Mouse (Mus musculus): Measurements from ENCODE around the gene Olfr1029.
"Not testable (repeated sequence)": the region's sequence is repeated elsewhere in the genome, so short reads cannot be mapped to it uniquely, and the experiment has no call there.

Olfr1029 gene

GRCm38 (mm10) chr2:85973595-85973994 lies at the start of gene Olfr1029:
TSS of gene Olfr1029 (plus strand) at chr2:85973895.
- no peak for DNase-seq

- no peak for DNase-seq
Observed at GRCm38 (mm10) chr2:85950137-85950536, 23.6 kb upstream of the Olfr1029 start, which contains the start of gene Olfr1028. TSS of gene Olfr1028 (plus strand) at chr2:85950437.

DNA sequence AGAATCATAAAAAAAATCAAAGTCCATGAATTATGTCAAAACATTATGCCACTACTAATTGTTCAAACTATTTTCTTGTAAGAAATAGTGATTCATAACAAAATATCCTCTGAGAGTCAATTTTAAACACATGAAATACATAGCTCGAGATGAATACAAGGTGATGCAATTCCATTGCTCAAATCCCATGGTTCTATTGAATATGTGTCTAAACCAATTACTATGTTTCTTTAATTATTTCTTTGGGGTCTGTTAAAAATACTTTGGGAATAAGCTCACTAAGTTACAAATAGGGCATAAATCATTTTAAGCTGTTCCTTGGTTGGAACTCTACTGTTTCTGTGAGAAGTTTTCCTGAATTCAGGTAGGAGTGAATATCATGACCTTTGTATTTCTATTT lies 5.3 kb downstream of the Olfr1029 start, which contains the start of gene Olfr1030:
Gene Olfr1030 (plus strand): TSS at position 301 of the 400 bp plus-strand sequence.
- DNase-seq = no peak

GRCm38 (mm10) chr2:85990004-85990403 lies 16.3 kb downstream of the Olfr1029 start, which contains the start of gene Olfr1031:
TSS of gene Olfr1031 (plus strand) at chr2:85990304.
- DNase-seq = no peak

DNA sequence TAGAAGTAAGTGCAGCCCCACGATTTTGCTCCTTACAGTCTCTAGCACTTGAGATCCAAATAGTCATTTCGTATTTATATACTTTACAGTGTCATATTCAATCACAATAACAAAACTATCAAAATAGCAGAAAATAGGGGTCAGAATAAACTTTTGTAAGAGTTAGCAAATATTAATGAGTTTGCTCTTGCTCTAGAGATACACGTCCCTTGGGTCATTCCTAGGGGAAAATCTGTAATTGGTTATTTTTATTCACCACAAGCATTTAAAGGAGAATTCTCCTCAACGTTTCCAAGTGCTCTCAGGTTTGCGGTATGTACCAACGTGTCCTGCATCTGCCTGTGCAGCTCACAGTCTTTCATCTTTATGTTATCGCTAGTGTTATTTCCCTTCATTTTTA lies 31.5 kb downstream of the Olfr1029 start, which contains the start of gene Olfr1032:
Gene Olfr1032 (plus strand): TSS at position 301 of the 400 bp plus-strand sequence.
- no peak for DNase-seq

DNA sequence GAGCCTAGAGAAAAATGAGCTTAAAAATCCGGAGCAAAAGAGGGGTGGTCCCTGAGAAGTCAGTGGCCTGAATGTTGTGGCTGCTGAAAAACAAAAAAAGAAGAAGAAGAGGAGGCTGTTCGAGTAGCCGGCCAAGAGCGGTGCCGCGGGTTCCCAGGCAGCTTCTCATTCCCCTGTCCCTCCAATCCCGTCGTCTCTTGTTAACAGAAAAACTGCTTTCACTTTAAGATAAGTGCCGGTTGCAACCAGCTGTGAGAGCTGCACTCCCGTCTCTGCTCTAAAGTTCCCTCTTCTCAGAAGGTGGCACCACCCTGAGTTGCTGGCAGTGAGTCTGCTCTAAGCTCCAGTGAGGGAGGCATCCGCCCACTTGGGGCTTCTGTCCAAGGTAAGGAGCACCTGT lies 46.7 kb downstream of the Olfr1029 start, which contains the start of gene Olfr1033:
Gene Olfr1033 (plus strand): TSS at position 228 of the 400 bp plus-strand sequence.
- not testable (repeated sequence) for DNase-seq

GRCm38 (mm10) chr2:86021518-86021917 lies 47.8 kb downstream of the Olfr1029 start:
- DNase-seq = not testable (repeated sequence)

Data from right cerebral cortex, postnatal 25 days (tissue).